Mouse (Mus musculus): Measurements from ENCODE around the gene Tex44. TPM values are rescaled to one million over a fixed set of nuclear protein-coding genes. Genes with fewer than 3 reads are reported as not detected.
"Not testable (repeated sequence)": the region's sequence is repeated elsewhere in the genome, so short reads cannot be mapped to it uniquely, and the experiment has no call there.

Gene Tex44
- total RNA-seq, 2 experiments from 2014 or later = not detected

DNA sequence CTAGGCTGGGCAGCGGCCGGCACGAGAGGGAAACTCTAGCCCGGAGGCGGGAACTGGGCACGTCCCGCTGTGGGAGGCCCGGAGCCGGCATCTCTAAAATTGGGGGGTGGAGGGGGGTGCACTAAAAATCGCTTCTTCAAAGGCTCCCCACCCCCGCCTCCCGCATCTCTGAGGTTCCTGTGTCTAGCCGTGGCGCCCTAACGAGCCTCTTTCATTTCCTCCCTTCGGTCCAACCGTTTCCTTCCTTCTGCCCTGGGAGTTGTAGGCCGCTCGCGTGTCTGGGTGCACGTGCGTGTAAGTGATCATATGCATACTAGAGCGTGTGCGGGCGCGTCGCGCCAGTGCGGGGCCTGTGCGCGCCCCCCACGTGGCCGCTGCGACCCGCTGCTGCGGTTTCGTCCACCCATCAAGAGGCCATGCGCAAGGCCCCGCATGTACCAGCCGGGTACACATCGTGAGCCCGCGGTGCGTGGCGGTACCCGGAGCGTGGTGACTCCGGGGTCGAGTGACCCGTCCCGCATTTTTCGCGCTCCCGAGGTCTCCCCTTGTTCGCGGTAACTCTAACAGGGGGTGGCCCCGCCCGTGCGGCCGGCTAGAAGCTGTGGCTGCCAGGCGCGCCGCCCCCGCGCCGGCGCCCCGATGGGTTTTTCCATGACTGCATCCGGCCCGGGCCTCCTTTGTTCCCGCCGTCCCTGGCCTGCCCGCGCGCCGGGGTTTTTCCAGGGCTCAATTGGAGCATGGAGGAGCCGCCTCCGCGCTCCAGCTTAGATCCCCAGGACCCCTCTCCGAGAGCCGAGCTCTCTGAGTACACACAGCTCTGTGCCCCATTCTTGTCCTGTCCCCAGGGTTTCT is 16.1 kb downstream of the Tex44 start:
- ATAC-seq (replicated peaks; ENCODE audit: poor library complexity, severe bottlenecking) = peak; percentile 59

DNA sequence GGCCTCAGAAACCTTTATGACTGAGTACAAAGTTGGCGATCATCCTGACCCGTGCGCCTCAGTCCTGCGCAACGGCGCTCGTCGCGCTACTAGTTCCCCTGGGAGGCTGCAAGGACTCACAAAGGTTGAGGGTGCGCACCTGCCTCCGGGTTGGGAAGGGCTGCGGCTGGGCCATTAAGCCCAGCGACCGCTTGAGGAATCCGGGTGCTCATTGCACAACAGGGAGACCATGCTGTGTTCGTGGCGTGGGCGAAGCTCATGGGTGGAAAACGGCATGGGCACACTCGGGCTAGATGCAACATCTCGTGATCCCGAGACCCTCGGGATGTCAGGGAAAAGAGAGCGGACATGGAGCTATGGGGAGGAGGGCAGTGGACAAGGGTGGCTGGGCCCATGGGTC is 16.7 kb downstream of the Tex44 start:
- ATAC-seq (replicated peaks; ENCODE audit: poor library complexity, severe bottlenecking) = peak; percentile 13

DNA sequence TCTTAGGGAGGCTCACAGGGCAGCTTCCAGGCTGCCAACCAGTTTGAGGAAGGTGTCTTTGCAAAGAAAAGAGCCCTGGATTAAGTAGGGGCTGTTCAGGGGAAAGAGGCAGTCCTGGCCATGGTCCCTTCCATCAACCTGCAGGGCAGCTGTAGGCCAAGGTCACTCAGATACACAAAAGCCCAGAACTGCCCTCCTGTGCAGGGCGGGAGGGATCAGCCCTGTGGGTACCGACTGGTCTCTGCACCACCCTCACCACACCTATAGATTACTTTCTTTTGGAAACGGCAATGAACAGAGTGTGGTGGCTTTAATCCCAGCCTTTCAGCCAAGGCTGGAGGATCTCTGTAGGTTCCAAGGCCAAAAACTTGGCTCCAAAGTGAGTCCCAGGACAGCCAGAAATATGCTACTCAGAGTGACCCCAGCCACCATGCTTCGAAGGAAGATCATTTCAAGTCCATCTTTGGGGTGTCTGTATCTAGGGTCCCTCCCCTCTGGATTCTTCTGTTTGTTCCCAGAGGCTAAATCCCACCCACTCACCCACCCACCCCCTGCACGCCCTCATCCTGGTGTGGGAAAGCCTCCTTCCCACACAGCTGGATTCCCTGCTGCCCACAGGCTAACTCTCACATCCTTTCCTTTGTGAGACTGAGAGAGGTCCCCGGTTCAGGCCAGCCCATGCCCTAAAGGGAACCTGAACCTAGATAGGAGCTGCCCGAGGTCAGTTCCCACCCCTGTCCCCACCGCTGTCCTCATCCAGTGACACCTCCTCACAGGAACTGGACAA is 17.4 kb downstream of the Tex44 start:
- no peak for ATAC-seq (replicated peaks; ENCODE audit: poor library complexity, severe bottlenecking)

DNA sequence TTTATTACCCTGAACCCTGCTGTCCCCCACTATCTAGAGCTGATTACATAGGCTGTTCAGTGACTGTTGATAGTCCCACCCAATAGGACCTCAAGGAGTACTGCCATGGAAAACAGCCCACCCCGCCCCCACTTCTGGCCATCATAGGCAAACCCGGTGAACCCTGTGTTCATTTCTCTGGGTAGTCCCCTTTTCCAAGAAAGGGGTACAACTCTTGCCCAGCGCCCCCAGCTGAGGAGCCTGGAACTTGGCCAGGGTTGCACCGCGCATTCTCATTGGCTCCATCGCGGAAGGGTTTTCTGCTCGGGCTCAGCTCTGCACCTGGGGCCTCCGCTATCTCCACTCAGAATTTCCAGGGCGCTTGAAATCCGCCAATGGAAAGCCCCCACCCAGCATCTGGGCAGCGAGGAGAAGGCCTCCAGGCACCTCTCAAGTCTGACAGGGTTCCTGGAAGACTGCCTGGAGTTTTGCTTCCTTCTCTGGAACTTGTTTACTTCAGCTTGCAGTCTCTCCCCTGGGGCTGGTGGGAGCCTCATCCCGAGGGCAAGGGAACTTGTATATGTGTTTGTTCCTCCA is 21.6 kb downstream of the Tex44 start:
- no peak for ATAC-seq (replicated peaks; ENCODE audit: poor library complexity, severe bottlenecking)

DNA sequence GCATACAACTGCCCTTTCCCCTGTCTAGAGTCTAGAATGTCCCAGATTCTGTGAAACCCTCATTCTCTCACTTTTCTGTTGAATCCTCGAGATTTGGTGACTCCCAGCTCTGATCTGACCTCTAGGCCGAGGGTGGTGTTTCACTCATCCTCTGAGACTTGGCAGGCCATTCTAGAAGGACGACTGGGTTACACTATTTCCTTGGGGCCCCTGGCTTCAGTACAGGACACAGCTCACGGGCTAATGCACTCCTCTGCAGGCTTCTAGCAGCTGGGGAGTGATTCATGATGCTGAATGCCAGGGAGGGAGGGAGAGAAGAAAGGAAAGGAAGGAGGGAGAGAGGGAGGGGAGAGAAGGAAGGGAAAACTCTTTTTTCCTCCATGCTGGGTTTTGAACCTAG is 22.1 kb downstream of the Tex44 start:
- ATAC-seq (replicated peaks; ENCODE audit: poor library complexity, severe bottlenecking) = no peak

DNA sequence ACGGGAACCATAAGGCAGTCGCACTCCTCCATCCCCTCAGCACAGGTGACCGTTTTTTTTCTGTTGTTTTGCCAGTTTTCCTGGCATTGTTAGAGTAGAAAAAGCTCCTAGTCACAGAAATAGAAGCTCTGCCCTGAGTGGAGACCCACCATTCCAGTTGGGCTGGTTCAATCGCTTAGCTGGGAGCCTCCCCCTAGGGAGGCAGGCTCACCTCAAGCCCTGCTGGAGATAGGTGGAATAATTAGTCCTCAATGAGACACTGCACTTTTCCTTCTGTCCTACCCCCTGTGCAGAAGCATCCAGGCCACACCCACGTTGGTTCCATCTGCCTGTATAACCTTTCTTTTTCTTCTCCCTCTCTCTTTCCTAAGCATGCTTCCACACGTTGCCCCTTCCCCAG is 23.8 kb downstream of the Tex44 start:
- no peak for ATAC-seq (replicated peaks; ENCODE audit: poor library complexity, severe bottlenecking)

DNA sequence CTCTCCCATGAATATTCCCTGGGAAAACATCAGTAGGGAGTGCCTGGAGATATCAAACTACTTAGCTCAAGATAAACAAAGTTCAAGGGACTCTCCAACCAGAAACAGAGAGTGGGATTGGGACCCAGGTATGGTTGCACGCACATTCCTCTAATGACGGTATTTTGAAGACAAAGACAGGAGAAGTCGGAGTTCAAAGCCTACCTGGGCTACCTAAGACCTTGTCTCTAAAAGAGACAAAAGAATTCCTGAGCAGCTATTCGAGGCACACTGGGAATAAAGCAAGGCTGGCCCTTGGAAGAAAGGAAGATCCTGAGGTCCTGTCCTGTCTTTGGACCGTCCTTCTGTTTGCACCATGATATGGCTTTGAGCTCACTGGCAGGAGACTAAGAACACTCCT is 26.6 kb downstream of the Tex44 start:
- ATAC-seq (replicated peaks; ENCODE audit: poor library complexity, severe bottlenecking) = no peak

DNA sequence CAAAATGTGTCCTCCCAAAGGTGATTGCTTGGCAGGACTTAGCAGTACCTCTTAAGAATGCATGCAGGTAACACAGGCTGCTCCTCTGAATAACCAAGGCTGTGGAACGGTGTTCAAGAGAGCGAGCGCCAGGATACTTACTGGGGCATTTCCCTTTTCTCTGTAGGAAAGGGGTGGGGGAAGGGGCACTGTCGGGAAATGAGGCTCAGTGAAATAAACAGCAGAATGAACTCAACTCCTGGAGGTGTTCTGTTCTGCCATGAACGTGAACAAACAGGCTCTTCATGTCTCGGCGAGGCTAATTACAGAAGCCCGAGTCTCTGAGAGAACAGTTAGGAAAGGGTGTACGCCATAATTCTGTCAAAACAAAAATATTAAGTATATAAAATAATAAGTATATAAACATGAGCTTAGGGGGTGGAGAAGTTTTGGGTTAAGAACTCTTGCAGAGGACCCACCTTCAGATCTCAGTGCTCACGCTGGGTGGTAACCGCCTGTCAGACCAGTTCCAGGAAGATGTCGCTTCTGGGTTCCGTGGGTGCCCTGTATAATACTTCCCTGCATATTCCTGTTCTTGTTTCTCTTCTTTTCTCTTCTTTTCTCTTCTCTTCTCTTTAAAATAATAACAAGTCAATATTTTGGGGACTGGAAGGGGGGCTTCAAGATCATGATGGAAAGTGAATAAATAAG is 30.9 kb downstream of the Tex44 start:
- ATAC-seq (replicated peaks; ENCODE audit: poor library complexity, severe bottlenecking) = peak; percentile 42; the same call in 1 of the 2 replicates

DNA sequence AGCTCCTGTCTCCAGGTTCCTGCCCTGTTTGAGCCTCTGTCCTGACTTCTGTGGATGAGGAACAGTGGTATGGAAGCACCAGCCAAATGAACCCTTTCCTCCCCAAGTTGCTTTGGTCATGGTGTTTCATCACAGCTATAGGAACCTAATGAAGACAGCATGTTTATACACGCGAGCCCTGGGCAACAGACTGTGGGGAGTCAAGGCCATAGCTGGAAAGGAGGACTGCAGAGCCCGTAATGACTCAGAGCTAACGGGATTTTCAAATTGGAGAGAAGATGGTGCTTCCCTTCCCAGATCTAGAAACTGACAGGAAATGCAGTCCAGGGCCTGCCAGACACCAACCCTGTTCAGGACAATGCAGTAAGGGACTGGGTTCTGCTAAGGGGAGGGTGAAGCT is 33.2 kb downstream of the Tex44 start:
- peak; percentile 20 for ATAC-seq (replicated peaks; ENCODE audit: poor library complexity, severe bottlenecking)

DNA sequence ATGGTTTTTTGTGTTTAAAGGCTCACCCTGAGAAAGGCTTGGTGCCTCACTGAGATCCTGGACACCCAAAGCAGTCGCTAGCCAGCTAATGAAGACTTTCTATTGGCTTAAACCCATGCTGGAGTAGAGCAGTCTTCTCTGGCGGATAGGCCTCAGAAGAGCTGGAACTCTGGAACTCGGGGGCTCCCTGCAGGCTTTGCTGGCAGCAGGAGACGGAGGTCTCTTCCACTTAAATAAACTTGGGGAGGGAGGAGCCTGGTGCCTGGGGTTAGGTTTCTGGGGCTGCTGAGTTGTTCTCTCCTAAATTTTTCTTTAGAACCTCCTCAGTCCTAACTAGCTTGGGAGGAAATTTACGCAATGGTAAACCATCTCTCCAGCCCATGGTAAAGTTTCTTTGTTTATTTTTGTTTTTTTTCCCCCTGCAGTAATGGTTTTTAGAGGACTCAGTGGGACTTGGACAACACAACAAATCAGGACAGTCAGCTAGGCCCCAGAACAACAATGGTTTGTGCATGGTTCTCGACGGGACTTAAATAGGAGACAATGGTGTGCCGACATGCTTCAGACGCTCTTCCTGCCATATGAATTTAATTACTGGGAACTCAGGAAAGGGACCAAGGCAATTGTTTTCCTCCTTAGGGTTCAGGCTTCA is 38.2 kb downstream of the Tex44 start:
- no peak for ATAC-seq (replicated peaks; ENCODE audit: poor library complexity, severe bottlenecking)

DNA sequence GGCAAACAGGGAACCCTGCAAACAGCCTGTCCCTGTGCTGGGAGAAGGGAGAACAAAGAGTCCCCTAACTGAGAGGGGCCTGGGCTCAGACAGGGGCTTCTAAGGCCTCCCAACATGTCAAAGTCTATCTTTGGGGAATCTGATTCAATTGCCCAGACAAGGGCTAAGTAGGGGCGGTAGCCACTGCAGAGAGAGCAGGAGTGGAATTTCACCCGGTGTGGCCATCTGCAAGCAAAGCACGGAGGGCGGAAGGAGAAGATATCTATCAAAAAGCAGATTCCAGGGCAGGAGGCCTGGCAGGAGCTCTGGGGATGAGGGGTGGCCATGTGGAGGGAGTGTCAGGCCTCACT is 38.7 kb downstream of the Tex44 start:
- no peak for ATAC-seq (replicated peaks; ENCODE audit: poor library complexity, severe bottlenecking)

DNA sequence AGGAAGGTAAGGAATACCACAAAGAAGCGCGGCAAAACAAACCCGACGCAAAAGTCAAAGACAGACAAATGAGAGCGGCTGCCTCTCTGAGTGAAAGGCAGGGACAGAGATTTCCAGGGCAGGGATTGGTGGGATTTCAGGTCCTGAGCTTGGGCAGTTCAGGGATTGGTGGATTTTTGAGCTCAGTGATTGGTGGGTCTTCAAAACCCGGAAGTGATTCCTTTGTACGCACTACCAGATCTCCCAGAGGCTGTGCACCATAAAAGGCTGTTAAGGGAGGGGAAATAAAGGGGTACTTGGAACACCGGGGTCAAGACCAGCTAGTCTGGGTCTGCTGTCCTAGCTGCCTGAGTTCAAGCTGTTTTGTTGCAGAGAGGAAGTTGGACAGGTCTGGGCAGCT is 41.3 kb downstream of the Tex44 start:
- ATAC-seq (replicated peaks; ENCODE audit: poor library complexity, severe bottlenecking) = no peak

DNA sequence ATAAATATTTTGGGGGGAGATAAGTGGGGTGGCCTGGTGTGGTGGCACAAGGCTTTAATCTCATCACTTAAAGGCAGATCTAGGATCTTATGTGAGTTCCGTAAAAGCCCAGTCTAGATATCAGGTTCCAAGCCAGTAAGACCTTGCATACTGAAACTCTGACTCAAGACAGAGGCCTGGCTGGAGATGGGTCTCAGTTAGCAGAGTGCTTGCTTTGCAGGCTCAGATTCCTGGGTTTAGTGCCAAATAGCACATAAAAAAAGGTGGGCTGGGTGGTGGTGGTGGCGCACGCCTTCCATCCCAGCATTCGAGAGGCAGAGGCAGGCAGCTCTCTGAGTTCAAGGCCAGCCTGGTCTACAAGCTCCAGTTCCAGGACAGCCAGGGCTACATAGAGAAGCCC is 43.7 kb downstream of the Tex44 start:
- ATAC-seq (replicated peaks; ENCODE audit: poor library complexity, severe bottlenecking) = no peak

DNA sequence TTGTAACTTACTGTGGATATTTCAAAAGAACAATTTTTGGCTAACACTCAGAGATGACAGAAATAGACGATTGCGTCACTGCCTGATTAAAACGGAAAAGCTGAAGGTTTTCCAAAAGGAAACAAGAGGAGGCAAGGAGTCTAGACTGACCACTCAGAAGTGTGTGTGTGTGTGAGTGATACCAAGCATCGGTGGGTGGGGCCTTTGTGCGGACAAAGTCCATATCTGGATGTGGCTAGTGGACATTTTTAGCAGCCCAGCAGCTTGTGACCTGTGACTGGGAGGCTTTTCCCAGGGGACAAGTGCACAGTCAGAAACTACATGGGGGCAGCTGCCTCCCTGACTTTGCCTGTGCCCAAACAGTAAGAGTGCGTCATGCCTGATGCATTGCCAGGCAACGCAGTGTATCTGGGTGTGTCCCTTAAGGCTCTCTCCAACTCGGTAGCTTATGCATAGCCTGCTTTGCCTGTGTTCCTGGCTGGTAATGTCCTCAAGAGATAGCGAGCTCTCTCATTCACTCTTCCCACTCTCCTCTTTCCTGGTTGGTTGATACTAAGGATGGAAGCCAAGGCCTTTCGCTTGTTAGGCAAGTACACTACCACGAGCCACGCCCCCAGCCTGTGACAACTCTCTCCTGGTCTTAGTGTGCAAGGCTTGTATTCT is 44.5 kb downstream of the Tex44 start:
- ATAC-seq (replicated peaks; ENCODE audit: poor library complexity, severe bottlenecking) = peak; percentile 65

DNA sequence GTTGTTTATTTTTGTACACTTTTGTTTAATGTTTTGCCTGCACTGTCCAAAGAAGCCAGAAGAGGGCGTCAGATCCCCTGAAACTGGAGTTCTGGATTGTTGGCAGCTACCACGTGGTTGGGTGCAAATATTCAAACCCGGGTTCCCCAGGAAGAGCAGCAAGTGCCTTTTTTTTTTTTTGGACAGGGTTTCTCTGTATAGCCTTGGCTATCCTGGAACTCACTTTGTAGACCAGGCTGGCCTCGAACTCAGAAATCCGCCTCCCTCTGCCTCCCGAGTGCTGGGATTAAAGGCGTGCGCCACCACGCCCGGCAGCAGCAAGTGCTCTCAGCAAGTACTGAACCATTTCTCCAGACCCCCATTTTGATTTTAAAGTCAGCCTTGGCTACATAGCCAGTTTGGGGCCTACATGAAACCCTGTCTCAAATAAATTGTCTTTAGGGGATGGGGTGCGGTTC is 45.4 kb downstream of the Tex44 start:
- ATAC-seq (replicated peaks; ENCODE audit: poor library complexity, severe bottlenecking) = not testable (repeated sequence)

DNA sequence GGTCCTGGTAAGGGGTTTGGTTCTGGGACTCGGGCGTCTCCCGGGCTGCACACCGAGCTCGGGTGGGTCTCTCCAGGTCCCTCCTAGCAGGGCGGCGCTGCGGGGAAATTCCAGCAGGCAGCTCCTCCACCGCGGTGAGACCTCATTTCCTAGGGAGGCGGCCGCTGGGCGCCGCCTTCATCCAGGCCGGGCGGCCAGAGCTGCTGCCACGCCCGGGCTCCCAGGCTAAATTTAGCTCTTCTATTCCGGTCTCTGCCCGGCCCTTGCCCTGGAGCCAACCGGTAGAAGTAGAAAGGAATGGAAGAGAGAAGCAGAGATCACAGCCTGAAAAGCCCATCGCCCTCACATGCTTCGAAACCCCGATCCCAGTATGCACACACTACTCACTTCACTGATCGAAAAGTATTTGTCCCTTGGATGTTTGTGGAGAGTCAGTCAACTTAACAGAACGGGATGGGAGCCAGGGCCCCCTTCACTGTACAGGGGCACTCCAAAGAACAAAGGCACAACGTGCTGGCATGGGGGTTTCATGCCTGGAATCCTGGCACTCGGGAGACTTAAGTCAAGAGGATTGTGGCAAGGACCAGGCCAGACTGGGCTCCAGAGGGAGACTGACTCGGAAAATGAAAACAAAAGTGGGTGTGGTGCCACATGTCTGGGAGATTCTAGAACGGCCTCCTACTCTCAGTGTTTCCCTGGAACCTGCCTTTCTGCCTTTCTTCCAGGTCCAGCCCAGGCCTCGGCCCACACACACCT is 46.2 kb downstream of the Tex44 start:
- ATAC-seq (replicated peaks; ENCODE audit: poor library complexity, severe bottlenecking) = peak; percentile 50

DNA sequence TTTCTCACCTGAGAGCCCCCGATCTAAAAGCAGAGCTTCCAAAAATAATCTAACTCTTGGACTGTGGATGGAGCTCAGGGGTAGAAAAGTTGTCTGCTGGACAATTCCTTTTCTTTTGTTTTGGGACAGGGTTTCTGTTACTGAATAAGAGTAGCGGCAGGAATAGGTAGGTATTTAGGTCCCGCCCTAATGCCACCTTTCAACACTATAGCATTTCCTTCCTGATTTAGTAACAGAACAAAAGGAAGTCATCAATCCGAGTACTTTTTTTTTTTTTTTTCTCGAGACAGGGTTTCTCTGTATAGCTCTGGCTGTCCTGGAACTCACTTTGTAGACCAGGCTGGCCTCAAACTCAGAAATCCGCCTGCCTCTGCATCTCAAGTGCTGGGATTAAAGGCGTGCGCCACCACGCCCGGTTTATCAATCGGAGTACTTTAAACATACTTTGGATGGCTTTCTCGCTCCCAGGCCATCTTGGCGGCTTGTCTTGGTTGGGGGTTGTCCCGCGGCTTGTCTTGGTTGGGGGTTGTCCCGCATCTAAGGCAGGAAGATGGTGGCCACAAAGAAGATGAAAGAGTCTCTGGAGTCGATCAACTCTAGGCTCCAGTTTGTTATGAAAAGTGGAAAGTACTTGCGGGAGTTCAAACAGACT is 47.1 kb downstream of the Tex44 start:
- ATAC-seq (replicated peaks; ENCODE audit: poor library complexity, severe bottlenecking) = 0 out of 2 replicates have a peak, but pooled peaks have one; percentile 18

Data from granulocyte monocyte progenitor cell, adult 5-6 weeks (primary cell).